Mouse (Mus musculus) testis, postnatal 14 days (tissue): ENCODE data around the gene Scgb1b24.

ENCODE experiments used
- DNase-seq: peaks from one replicate; pipeline ENCODE4 v3.0.0; 2021; ENCODE audit warnings: low spot score

The Scgb1b24 gene

DNA sequence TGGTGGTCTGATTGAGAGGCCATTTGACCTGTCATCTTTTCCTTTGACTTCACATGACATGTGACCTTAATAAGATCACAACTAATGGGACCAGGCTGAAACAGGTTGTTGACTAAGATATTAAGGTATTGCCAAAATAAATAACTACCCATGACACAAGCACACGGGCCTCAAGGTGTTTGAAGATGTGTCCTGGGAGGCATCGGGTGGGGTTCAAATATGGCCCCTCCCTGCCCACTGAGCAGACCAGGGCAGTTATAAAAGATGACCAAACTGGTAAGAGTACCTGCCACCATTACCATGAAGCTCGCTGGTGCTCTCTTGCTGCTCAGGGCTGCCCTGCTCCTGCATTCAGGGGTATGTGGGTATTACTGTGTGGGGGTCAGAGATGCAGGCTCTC is at the start of gene Scgb1b24:
Gene Scgb1b24, plus strand, starts transcription at position 301 of the 400 bp plus-strand sequence.
- no peak for DNase-seq

DNA sequence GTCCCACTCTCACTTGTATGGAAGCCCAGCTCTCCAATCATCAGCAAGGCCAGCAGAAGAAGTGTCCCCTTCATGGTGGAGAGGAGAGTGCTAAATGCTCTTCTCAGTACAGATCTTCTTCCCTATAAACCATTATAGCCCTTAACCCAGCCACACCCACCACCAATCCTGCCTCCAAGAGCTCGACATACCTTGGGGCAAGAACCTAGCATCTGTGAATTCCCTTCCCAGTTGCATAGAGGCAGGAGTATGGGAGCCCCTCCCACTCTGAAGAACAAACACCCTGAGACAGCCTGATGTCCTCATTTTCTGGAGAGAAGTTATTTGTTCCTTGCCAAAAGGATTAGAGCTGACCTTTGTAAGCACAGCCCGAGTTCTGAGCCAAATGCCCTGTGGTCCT is 4.4 kb upstream of the Scgb1b24 start, which contains the start of gene Scgb2b24:
Gene Scgb2b24, minus strand, starts transcription at position 101 of the 400 bp plus-strand sequence.
- DNase-seq, result no peak
